Mouse (Mus musculus): ENCODE measurements around the gene Lypla2.
"Not testable (repeated sequence)": the region's sequence is repeated elsewhere in the genome, so short reads cannot be mapped to it uniquely, and the experiment has no call there.

Gene Lypla2

DNA sequence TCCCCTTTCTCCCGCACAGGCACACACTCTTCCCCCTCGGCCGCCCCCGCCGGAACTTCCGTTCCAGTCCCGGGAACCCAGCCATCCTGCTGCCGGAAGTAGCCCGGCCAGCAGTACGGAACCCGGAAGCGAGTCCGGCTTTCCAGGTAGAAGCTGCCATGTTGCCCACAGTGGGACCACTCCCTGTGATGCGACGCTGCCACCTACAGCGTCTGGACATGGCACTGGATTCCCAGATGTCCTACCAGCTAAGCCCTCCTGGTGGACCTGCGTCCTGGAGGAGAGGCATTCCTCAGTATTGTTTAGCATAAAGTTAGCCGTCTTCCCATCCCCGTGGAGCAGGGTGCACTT is at the start of gene Lypla2:
TSS of gene Lypla2 (minus strand) at position 71 of the 351 bp plus-strand sequence.
- peak; percentile 92 for DNase-seq

DNA sequence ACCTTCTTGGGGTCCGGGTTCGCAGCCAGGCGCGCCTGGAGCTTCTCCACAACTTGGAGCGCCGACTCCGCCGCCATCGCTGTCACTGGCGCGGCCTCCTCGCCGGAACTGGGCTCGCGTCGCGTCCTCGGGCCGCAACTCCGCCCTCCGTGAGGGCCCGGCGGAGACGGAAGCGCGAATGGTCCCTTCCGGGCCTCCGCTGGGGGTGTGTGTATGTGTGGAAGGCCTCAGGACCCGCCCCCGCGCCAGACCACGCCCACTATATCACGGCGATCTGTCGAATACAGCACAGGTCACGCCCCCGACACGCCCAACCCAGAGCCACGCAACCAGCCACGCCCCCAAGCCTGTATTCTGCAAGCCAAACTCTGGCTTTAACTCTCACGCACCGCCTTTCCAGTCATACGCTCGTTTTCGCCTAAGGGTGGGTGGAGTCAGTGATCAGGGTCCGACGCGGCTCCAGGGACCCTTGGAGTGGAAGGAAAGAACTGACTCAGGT is 49.2 kb upstream of the Lypla2 start, which contains the start of gene Eloa:
TSS of gene Eloa (minus strand) at position 215 of the 499 bp plus-strand sequence.
- peak; percentile 100 for DNase-seq

DNA sequence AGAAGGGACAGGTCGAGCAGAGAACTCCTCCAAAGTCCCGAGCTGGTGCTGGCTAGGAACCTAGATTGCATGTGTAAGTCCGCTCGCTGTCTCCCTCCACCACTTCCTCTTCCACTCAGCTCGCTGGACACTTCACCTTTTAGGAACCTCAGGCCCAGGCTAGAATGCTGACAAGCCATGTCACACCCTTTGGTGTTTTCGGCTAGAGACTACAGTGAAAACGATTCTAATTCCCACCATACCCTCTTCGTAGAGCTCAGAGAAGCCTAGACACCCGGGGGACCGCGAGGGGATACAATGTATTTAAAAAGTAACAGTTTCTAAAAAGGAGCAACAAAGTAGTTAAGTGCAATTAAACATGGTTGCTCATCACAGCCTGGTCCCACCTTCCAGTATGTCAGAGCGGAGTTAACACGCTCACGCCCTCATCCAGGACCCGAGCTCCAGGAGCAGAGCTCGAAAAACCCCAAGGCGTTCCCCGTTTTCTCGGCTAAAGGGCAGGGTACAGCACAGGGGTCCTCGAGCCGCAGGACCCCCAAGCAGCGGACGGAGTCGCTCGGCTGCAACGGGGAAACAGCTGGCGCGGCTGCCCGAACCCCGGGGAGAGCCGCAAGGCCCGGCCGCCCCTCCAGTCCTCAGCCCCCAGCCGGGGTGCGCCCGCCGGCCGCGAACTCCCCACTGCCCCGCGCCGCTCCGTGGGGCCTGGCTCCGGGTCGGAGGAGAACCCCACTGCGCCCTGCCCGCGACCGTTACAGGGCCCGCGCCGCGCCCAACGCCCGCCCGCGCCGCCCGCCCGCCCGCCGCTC is 48.5 kb upstream of the Lypla2 start:
- peak; percentile 27 for DNase-seq

DNA sequence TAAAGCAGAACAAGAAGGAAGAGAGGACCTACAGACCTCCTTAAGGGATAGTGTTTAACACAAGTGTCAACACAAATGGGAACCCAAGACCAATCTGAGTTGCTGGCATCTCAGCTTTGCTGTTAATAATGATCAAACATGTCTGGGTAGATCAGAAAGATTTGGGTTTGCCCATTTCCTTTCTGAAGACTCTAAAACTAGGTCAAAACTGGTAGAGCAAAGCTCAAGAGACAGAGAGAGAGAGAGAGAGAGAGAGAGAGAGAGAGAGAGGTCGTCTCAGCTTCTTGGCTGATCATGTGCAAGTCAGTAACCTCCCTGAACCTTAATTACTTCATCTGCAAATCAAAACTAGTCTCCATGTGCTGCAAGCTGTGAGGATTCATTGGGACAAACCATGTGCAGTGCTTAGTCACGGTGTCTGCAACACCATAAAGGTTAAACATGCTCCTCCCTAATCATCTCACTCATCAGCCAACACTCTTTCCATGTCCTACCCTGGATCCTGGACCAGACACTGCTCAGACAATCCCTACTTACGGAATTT is 43.7 kb upstream of the Lypla2 start:
- no peak for DNase-seq

DNA sequence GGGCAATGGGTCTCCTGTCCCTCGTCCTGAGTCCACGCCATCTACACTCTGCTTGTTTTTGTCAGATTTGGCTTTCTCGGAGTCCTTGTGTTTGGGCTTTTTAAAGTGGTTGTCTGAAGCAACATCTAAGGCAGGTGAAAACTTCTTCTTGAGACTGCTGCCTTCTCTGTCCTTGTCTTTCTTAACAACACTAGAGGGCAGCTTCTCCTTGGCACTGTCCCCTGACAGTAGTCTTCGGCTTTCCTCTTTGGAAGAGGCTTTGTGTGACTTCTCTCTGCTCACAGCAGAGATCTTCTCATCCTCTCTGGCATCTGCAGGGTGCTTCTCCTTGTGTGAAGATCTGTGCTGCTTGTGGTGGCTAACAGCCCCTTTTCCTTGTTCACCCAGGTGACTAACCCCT is 38.2 kb upstream of the Lypla2 start:
- DNase-seq = no peak

DNA sequence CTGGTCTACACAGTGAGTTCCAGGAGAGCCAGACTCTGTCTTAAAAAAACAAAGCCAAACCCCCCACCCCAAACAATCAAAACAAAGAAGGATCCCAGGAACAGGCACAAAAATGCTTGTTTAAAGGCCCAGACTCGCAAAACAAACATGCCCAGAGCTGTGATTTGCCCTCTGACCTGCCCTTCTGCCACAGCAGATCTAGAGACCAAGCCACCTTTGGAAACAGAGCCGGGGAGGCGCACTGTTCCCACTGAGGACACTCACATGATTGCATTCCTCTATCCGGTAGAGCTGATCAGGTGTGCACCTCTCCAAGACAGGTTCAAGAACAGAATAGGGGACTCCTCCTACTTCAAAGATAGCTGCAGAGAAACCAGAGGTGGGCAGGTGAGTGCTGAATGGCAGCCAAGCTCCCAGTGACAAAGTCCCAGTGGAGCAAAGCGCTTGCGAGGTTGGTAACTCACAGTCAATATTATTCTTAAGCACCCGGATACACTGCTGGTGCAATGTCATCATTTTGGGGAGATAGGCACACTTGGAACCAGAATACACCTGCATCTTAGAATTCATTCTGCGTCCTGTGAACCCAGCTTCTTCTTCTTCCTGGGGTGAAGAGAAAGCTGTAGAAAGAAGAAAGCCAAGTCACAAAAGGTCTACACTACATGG is 36.5 kb upstream of the Lypla2 start:
- no peak for DNase-seq

DNA sequence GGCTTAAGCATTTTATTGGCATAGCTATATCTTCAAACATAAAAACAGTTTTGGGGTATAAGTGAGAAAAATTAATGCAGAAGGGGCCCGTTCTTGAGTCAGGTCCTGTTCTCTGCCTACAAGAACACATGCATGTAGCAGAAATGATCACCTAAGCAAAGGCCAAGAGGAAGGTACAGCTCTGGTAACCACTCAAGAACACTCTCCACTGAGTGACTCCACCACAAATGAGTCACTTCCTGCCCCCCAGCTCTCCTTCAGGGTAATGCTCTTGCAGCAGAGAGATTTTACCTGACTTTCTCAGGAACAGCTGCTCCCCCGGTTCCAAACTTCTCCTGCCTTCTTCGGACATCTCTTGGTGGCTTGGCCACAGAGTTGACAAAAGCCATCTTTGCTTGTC is 34.4 kb upstream of the Lypla2 start:
- no peak for DNase-seq

DNA sequence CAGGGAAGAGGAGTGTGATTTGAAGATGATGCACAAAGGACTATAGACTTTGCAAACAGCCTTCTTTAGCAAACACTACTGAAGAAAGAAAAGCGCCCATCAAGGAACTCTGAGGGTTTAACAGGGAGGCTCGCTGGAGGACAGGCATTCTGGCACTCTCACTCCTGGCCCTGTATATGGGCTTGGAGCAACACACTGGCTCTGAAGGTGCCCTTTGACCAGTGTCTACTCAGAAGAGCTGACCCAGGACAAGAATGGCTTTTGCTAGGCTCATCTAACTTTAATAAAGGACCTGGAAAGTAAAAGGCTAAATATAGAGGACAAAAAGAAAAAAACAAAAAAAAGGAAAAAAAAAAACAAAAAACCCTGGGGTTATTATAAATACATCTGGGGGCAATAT is 32.5 kb upstream of the Lypla2 start:
- DNase-seq = no peak

DNA sequence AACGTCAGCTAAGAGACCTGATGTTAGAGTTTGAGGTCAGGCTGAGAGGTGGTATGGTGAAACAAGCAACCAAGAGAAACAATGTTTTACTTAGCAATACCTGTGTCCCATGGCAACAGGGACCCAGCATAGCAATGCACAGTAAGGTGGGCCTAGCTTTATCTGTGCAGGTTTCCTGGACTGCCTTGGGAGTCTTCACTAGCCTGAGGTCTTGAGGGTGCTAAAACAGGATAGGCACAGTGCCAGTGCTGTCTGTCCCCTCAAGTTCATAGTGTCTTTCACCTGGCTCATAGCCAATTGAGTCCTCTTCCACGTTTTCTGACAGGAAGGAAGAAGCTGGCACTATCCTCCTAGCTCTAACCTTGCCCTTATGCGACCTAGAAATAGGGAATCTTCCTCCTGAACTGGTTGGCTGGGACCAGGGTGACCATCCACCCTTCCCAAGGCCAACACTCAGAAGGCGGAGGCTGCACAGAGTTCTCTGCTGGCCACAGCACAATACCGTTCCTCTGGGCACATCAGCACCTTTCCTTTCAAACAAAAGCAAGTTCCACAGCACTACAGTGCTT is 31.8 kb upstream of the Lypla2 start:
- DNase-seq = no peak

DNA sequence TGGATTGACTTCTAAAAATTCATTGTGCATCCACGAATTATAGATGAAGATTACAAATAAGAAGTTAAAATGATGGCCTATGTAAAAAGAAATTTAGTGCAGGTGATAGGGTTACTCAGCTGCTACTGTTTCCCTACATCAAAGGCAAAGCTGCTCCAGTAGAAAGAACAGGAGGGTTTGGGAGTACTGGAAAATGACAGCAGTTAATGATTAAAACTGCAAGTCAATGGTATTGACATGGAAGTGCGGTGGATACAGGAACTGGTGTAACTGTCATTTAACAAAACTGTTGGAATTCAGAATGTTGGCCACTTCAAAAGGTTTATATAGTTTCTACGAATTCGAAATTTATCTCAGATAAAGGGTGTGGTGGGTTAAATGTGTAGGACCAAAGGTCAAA is 22.7 kb upstream of the Lypla2 start:
- no peak for DNase-seq

DNA sequence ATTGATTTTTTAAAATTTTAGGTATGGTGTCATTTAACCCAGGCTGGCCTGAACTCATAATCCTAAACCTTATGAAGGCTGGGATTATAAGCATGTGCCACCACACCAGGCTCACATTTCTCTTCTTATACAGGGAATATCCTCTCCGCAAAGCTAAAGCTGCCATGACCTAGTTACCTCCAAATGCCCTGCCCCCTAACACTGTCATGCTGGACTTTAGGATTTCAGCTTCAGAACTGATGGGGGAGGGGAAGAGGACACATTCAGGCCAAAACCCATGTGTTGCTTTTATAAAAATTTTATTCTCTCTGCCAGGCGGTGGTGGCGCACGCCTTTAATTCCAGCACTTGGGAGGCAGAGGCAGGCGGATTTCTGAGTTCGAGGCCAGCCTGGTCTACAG is 21.5 kb upstream of the Lypla2 start:
- DNase-seq = no peak

DNA sequence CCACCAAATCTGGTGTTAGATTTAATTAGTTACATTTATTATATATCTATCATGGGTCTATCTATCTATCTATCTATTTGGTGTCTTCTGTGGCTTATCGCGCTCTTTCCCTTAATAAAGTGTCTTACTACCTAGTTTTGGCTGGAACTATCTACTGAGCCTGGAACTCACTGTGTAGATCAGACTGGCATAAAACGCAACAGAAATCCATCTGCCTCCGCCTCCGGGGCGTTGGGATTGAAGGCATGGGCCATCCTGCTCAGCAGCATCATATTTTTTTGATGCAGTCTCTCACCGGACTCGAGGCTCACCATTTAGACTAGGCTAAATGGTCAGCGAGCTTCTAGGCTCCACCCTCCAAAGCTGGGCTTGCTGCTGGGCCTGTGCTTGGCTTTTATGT is 15.3 kb upstream of the Lypla2 start:
- DNase-seq = no peak

DNA sequence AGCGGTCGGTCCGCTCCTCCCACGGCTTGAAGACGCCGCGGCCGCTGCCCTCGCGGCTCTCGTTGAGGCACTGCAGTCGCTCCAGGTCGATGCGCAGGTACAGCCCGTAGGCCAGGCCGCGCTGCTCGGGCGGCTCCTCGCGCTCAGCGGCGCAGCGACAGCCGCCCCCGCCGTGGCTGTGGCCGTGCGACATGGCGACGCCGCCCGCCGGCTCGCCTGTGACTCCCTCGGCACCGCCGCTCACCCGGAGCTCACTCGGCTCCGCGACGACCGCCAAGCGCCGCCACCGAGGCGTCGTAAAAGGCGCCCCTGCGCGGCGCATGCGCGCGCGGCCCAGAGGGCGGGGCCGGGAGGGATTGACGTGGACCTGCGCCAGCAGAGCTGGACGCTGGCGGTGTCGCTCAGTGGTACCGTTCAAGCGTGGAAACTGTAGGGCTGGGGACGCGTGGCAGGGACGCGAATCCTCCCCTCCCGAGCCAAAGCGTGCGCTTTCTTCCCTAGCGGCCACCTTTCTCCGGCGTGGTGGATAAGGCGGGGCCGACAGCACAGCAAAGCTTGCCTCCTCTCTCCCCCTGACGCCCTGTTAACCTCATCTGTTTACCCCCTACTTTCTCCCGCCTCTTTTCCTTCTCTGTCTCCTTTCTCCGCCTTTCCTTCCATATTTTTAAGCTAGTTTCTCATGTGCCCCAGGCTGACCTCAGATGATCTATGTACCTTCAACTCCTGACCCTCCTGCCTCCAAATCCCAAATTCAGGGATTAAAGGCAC is 14.7 kb upstream of the Lypla2 start, which contains the start of gene Pithd1:
TSS of gene Pithd1 (minus strand) at position 322 of the 768 bp plus-strand sequence.
- DNase-seq = peak; percentile 96

DNA sequence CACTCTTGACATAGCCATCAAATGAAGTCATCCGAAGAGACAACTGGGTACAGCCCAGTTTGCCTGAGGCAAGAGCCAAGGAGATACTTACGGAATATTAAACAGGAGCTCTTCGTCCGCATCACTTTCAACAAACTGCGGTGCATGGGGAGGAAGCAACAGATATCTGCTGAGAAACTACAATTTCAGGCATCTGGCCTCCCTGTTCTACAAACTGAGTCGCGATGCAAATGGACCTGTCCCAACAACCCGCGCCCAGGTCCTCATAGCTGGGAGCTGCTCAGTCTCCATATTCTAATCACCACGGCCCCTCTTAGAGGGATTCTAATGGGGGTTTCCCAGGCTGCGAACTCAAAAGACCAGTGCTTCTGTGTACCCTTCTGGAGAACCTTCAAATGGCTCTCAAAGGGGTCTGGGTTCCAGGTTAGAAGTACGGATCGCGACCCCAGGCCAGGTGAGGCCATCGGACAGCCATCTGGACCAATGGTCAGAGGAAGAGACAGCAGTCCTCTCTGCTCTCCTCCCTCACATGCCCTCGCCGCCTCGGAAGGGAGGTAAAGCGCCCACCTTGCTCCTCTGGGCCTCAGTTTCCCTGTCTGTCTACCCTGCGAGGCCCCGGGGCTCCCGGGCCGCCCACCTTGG is 14.0 kb upstream of the Lypla2 start:
- DNase-seq = no peak

DNA sequence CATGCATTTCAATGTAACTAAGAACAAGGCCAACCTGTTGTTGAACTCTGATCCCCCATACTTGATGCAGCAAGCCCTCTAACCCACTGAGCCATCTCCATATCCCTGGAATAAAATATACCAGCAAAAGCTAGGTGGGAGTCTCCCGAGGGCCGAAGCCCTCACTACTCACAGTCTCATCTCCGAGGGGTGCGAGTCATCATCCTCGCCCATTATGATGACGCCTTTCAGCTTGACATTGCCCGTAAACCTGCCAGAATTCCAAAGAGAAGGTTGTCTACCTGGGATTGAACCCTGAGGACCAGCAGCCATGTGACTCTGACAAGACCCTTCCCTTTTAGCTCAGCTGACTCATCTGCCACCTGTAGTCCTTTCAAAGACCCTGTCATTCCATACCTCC is 13.3 kb upstream of the Lypla2 start:
- no peak for DNase-seq

DNA sequence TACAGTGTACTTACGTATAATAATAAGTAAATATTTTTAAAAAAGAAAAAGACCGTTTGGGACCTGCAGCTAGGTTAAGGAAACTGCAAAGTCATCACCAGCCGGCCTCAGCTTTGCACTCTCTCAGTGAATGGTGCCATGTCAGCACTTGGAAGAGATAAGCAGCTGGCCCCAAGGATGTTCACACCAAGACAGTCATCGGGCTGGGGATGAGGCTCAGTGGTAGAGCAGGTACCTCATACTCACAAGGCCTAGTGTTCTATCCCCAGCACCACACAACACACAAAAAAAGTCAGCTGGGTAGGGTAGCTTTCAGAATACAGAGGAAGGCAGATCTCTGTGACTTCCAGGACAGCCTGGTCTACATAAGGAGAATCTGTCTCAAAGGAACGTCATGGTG is 12.8 kb upstream of the Lypla2 start:
- DNase-seq = no peak

DNA sequence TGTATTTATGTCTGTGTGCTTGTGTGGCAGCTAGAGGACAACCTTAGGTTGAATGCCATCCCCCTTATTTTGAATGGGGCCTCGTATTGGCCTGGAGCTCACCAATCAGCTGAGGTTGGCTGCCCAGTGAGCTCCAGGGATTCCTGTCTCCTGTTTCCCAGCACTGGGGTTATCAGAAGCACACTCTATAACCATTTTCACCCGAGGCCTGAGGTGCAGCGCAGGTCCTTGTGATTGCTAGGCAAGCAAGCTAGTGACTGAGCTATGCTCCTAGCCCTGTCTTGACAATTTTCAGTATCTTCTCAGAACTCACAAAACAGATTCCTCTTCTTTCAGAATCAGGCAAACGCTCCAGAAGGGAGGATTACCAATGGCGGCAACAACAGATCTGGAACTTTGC is 12.1 kb upstream of the Lypla2 start:
- no peak for DNase-seq

DNA sequence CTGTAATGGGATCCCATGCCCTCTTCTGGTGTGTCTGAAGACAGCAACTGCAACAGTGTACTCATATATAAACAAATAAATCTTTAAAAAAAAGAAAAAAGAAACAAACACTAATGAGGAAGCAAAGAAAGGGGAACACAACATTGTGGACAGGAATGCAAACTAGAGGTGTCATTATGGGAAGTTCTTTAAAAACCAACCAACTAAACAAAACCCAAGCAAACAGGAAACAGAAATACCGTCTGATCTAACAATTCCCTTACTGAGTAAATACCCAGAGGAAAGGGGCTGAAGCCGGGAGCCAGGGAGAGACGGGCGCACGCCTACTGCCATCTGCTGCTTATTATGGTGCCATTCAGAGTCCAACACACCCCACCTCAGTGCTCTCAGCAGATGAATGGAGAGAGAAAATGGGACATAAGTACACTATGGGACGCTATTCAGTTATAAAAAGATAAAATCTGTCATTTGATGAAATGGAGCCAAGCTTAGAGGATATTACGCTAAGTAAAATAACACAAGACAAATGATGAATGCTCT is 9.2 kb upstream of the Lypla2 start:
- no peak for DNase-seq

DNA sequence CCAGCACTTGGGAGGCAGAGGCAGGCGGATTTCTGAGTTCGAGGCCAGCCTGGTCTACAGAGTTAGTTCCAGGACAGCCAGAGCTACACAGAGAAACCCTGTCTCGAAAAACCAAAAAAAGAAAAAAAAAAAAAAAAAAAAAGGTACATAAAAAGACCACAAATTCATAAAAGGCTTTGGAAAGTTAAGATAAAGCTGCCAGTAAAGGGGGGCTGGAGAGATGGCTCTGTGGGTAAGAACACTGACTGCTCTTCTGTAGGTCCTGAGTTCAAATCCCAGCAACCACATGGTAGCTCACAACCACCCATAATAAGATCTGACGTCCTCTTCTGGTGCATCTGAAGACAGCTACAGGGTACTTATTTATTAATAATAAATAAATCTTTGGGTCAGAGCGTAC is 7.8 kb upstream of the Lypla2 start:
- DNase-seq = not testable (repeated sequence)

DNA sequence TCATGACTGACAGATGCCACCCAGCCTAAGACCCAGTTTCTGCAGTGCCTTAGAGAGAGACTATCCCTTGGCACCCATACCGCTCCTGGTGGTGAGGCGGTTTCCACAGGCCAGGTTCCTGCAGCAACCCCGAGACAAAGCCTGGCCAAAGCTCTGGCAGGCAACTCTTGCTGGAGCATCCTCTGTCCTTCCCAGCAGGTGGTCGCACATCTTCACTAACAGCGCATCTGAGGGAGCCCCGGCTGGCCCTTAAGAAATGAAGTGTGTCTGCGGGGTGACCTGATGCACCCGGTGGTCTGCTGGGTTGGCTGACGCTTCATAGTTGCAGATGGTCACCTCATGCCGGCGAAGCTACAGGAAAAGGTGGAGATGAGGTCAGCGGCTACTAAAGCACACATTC is 3.7 kb upstream of the Lypla2 start:
- no peak for DNase-seq

DNA sequence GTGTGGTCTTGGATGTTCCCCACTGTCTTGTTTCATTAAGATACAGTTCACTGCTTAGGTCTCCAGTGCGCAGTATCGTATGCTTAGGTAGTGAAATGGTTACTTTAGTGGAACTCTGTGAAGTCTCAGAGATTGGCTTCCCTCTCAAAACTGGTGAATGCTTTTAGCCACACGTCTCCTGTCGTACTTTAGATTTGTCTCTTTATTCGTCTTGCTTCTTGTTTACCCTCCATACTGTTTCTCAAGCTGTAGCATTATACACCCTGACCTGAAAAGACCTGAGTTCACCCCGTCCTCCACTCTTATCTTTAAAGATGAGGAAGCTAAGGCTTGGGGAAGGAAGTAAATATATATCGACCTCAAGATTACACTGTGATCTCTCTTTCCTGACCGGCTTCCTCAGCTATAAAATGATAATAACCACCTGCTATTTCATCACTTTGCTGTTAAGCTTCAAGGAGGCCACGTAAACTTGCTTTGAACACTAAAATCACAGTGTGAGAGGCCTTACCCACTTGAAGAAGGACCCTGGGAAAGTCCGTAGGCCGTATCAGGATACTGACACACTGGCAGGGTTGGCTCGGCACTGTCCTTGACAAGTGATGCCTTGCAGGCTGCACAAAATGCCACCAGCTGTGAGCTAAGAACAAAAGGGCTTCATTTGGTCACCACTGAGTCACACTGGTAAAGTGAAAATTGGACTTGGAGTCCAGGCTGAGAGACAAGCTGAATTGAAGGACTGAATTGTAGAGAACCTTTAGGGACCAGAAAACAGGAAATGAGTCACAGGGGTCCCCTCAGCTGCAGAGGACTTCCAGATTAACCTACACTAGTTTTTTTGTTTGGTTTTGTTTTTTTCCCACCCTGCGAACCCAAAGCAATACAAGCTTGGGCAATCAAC is 735 bp upstream of the Lypla2 start:
- DNase-seq = no peak

Measured in kidney, postnatal 14 days (tissue).